7 mouse cellular contexts compared by ENCODE assay signal in the genomic region with DNA sequence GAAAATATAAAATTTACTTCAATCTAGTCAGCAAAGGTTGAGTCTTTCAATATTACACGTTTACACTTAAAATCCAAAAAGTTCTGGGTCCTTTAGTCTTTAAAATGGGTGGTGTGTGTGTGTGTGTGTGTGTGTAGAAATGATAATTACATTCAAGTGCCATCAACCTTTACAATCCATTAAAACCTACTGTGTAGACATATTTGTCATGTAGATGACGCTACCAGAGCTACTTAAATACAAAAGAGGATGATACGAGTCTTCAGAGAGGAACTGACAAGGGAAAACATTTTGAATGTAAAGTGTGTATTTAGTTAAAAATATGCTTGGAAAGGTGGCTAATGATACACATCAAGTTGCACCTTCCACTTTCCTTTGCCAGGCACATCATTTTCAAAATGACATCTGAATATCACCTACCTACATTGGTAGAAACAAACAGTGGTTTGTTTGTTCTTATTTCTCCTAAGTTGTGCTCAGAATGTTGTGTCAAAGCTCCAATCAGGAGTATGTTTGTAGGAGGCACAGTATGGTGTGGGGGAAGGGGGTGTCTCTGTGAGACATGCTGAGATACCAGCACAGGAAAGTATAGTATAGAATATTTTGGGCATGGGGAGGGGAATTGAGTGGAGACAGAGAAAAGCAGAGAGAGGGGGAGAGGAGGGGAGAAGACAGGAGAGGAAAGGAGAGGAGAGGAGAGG. TPM values are rescaled to one million over a fixed set of nuclear protein-coding genes. Genes with fewer than 3 reads are reported as not detected.
DNase-seq lines count a peak whose midpoint lies in the region; ATAC-seq and TF ChIP-seq lines count a peak whose summit lies in the region.

No protein-coding gene starts in this region.

- no peak for TF ChIP-seq CTCF in lung, adult 2 months (IDR thresholded peaks at IDR 0.05; ENCODE audit: insufficient read depth, low read length)

- H3K4me2 ChIP-seq in embryonic facial prominence, embryonic 12.5 days (replicated peaks), result peak overlapping the region; percentile 84
- H3K4me2 ChIP-seq in limb, embryonic 11.5 days (ENCODE audit: low read depth, severe bottlenecking), result peak overlapping the region; percentile 36
- H3K4me2 ChIP-seq in stomach, embryonic 14.5 days (replicated peaks; ENCODE audit: low read depth, low read length), result peak overlapping the region; percentile 58

- ATAC-seq in embryonic facial prominence, embryonic 12.5 days (ENCODE audit: insufficient number of reproducible peaks, insufficient read depth, low FRiP score, low TSS enrichment), result no peak
- ATAC-seq in limb, embryonic 11.5 days (ENCODE audit: insufficient number of reproducible peaks, low FRiP score, low TSS enrichment, low read depth), result no peak
- no peak for ATAC-seq in stomach, embryonic 14.5 days (ENCODE audit: insufficient number of reproducible peaks, insufficient read depth, low FRiP score, low read depth)
- no peak for ATAC-seq in frontal cortex, adult (ENCODE audit: low TSS enrichment)

- no peak overlapping the region for H3K27ac ChIP-seq in embryonic facial prominence, embryonic 12.5 days
- no peak overlapping the region for H3K27ac ChIP-seq in limb, embryonic 11.5 days (replicated peaks; ENCODE audit: low read depth, low read length)
- H3K27ac ChIP-seq in stomach, embryonic 14.5 days (ENCODE audit: low read length), result no peak overlapping the region

- H3K9me3 ChIP-seq in embryonic facial prominence, embryonic 12.5 days, result no peaks in the 10 kb centered on the region
- no peaks in the 10 kb centered on the region for H3K9me3 ChIP-seq in limb, embryonic 11.5 days (ENCODE audit: control insufficient read depth, low read length)
- H3K9me3 ChIP-seq in stomach, embryonic 14.5 days (ENCODE audit: control insufficient read depth, low read depth, low read length), result no peaks in the 10 kb centered on the region

- H3K9ac ChIP-seq in embryonic facial prominence, embryonic 12.5 days, result peak overlapping the region; percentile 35; the same call in 1 of the 2 replicates
- H3K9ac ChIP-seq in limb, embryonic 11.5 days (ENCODE audit: low read length), result no peak overlapping the region
- peak overlapping the region; percentile 34; the same call in 1 of the 2 replicates for H3K9ac ChIP-seq in stomach, embryonic 14.5 days (replicated peaks; ENCODE audit: low read depth, low read length)

- no peaks in the 10 kb centered on the region for H3K36me3 ChIP-seq in embryonic facial prominence, embryonic 12.5 days
- no peaks in the 10 kb centered on the region for H3K36me3 ChIP-seq in limb, embryonic 11.5 days (ENCODE audit: control insufficient read depth, insufficient read depth, low read length)
- no peaks in the 10 kb centered on the region for H3K36me3 ChIP-seq in stomach, embryonic 14.5 days (ENCODE audit: control insufficient read depth, insufficient read depth, low read length)

- no peak for TF ChIP-seq POLR2A in lung, adult 2 months (IDR thresholded peaks at IDR 0.05; ENCODE audit: borderline replicate concordance, extremely low read depth, low read depth, low read length)

- H3K4me3 ChIP-seq in lung, adult 2 months (replicated peaks; ENCODE audit: extremely low read depth, low read depth, low read length), result peak overlapping the region; percentile 47
- H3K4me3 ChIP-seq in embryonic facial prominence, embryonic 12.5 days, result peak overlapping the region; percentile 56
- peak overlapping the region; percentile 47 for H3K4me3 ChIP-seq in limb, embryonic 11.5 days (ENCODE audit: low read depth, low read length)
- H3K4me3 ChIP-seq in stomach, embryonic 14.5 days (ENCODE audit: low read depth, low read length), result peak overlapping the region; percentile 63

- H3K4me1 ChIP-seq in lung, adult 2 months (ENCODE audit: control insufficient read depth, insufficient read depth, low read length), result no peaks in the 10 kb centered on the region; the same call in 1 of the 2 replicates
- H3K4me1 ChIP-seq in embryonic facial prominence, embryonic 12.5 days, result no peaks in the 10 kb centered on the region
- H3K4me1 ChIP-seq in limb, embryonic 11.5 days (ENCODE audit: control insufficient read depth, insufficient read depth, low read length), result no peaks in the 10 kb centered on the region
- no peaks in the 10 kb centered on the region for H3K4me1 ChIP-seq in stomach, embryonic 14.5 days (ENCODE audit: control insufficient read depth, insufficient read depth, low read length)

- DNase-seq in lung, adult 2 months, result no peak
- DNase-seq in lung, postnatal 10 days, result no peak
- no peak for DNase-seq in limb, embryonic 11.5 days (ENCODE audit: low spot score)
- DNase-seq in retina, postnatal 1 day, result no peak

- H3K27me3 ChIP-seq in embryonic facial prominence, embryonic 12.5 days, result peaks cover 30% of the 10 kb centered on the region
- no peaks in the 10 kb centered on the region; the same call in 1 of the 2 replicates for H3K27me3 ChIP-seq in limb, embryonic 11.5 days (ENCODE audit: control insufficient read depth, insufficient read depth, low read length)
- H3K27me3 ChIP-seq in stomach, embryonic 14.5 days (ENCODE audit: control insufficient read depth, insufficient read depth, low read length), result no peaks in the 10 kb centered on the region

- WGBS in lung, adult 2 months, result 16% methylated on average over 3 of the region's 3 CpGs
- 23% methylated on average over 3 of the region's 3 CpGs for WGBS in embryonic facial prominence, embryonic 12.5 days
- WGBS in limb, embryonic 11.5 days, result 21% methylated on average over 3 of the region's 3 CpGs
- WGBS in stomach, embryonic 14.5 days, result 13% methylated on average over 3 of the region's 3 CpGs

RNA-seq across cellular contexts. Expression of gene Skap2, which starts 1.0 kb away (rescaled TPM):
- 13.7 and 25.4 TPM in 2 replicates for polyA plus RNA-seq in lung, adult 2 months (2012; rRNA removed)
- polyA plus RNA-seq in embryonic facial prominence, embryonic 12.5 days (2016; fragmentation: Nextera tagmentation; extraction: Ambion mirVana), result 7.9 and 9.2 TPM in 2 replicates
- polyA plus RNA-seq in limb, embryonic 11.5 days (2014; fragmentation: Nextera tagmentation; extraction: Ambion mirVana), result 15.3 and 20.3 TPM in 2 replicates
- polyA plus RNA-seq in stomach, embryonic 14.5 days (2014; fragmentation: Nextera tagmentation; extraction: Ambion mirVana), result 49.1 and 49.4 TPM in 2 replicates
